Mouse (Mus musculus): Measurements from ENCODE around the gene Arid2.

The Arid2 gene

DNA sequence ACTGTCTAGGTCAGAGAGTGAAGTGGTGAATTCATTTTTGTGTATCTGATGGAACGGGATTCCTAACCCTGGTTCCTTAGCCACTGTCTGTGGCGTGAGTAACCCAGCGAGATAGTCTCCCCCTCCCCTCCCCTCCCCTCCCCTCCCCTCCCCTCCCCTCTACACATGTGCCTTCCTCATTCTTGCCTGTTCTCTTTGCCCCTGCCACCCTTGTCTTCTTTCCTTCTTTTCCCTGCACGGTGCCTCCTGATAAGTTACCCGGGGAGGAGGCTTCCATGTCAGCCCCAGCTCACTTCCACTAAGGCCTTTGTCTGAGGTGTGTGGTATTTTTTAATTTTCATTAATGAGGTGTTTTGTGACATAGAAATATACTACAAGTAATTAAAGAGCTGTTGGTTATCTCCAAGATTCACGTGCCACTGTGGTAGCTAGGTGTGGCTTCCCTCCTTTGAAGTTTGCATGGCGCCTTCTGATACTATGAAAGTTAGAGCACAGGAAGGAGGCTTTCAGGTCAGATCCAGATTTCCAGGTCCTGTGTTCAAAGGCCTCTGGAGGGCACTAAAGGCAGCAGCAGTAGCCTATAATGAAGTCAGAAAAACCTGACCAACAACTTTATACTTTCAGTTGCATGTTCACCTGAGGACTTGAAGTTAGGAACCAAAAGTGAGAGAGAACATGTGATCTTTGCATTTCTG, 57.4 kb downstream of the Arid2 start:
- DNase-seq (ENCODE audit: extremely low spot score, low spot score) = no peak

DNA sequence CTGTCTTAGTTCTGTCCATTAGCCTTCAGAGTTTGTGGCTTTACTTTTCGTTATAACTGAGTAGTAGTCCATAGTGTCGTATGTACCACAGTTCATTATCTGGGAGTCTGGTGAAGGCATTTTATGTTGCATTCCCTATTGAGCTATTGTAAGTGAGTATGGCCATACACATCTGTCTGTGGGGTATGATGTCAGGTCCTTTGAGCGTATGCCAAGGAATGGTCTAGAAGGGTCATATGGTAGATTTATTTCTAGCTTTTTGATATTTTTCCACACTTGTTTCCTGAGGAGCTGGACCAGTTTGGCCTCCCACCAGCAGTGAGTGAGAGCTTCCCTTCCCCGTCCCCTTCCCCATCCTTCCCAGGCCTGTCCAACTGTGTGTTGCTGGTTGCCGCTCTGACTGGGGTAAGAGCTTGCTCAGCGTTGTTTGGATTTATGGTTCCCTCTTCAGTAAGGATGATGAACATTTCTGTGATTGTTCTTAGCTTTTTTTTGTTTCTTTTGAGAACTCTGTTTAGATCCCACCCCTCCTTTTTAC, 58.1 kb downstream of the Arid2 start:
- no peak for DNase-seq (ENCODE audit: extremely low spot score, low spot score)

DNA sequence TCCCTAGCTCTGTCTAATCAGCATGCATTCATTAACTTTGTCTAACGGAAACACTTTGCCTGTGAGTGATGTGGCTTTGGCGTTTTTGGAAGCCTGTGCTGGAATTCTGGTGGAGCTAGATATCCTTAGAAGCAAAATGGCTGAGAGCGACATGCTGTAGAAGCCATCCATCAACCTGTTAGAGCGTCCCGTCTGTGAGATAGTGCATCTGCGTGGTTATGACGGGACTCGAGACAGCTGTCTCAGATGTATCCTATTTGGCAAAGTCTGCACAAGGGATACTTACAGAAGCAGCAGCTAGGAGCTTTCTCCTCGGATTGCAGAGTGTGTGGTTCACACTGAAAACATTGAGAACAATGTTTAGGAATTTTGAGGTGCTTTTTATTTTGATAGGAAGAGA, 64.1 kb downstream of the Arid2 start:
- no peak for DNase-seq (ENCODE audit: extremely low spot score, low spot score)

DNA sequence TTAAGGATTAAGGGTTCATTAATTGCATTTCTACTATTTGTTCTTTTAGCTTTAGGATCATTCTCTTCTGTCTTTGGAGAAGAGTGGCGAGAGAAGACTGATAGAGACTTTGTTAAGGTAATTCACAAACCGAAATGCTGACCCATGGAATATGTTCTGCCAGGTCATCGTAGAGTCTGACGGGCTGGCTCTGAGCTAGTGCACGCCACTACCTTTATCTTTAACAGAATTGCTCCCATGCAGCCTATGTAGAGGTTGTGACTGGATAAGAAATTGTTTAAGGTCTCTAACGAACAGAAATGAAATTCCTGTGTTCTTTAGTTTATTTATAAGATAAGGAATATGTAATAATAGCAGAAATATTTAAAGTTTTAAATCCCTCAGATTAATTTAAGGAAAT, 71.6 kb downstream of the Arid2 start:
- no peak for DNase-seq (ENCODE audit: extremely low spot score, low spot score)

DNA sequence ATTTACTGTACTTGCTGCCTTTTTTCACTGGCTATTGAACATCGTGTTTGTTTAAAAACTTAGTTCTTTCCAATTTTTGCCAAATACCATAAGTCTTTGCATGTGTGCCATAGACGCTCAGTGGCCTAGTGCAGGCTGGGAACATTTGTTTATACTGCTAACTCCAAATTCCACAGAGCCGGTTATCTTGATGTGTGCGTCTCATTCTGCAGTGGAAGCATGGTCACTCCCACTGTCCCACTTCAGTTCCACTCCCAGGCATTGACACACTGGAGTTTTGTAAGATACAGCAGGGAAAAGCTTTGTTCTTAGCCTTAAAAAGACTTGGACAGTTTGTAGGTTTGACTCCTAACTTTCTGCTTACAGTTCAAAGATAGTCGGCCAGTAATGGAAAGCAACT, 73.3 kb downstream of the Arid2 start:
- no peak for DNase-seq (ENCODE audit: extremely low spot score, low spot score)

DNA sequence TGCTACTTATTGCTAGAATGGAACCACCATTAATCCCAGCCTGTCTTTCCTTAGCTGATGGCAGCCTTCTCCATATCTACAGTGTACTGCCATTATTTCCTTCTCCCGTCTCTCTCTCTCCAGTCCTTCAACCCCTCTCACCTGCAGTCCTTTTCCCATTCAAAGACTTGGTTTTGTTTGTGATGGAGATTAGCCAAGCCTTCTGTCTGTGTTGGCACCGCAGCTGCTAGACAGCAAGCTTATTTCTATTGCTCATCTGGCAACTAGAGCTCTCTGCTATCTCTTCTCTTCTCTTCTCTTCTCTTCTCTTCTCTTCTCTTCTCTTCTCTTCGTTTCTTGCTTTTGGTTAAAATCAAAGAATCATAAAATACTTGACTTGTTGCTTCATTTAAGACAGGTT, 78.0 kb downstream of the Arid2 start:
- no peak for DNase-seq (ENCODE audit: extremely low spot score, low spot score)

DNA sequence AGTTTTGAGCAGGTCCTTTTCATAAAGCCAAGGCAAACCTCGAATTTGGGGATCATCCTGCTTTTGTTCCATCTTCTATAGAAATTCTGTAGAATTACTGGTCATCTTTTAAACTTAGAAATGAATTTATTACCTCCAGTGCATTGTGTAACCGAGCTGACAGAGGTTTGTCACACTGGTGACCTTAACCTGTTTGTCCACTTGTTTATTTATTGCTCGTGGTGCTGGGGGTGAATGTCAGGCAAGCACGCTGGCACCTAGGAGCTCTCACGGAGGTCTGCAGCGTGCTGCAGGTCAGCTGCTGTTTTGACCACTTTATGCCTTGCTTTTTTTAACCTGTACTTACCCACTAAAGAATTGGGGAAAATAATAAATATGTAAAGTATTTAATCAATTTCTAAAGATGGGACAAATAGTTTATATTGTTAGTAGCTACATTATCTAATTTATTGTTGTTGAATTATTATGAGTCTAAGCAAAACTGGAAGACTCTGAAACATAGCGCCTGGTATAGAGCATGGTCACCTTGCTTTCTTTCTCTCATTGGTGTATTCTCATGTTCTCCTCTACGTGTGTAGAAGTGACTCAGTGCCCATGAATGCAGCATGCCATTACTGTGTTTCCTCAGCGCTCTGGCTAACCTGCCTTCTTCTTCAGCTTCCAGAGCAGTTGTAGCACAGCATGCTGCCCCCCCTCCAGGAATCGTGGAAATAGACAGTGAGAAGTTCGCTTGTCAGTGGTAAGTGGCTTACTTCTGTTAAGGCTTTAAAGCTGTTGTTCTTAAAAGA, 79.1 kb downstream of the Arid2 start:
- no peak for DNase-seq (ENCODE audit: extremely low spot score, low spot score)

DNA sequence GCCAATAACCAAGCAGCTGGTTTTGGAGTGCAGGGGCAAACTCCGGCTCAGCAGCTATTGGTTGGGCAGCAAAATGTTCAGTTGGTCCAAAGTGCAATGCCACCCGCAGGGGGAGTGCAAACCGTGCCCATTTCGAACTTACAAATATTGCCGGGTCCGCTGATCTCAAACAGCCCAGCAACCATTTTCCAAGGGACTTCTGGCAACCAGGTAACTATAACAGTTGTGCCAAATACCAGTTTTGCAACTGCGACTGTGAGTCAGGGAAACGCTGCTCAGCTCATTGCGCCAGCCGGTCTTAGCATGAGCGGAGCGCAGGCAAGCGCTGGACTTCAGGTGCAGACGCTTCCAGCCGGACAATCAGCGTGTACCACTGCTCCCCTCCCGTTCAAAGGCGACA, 84.0 kb downstream of the Arid2 start:
- DNase-seq (ENCODE audit: extremely low spot score, low spot score) = no peak

DNA sequence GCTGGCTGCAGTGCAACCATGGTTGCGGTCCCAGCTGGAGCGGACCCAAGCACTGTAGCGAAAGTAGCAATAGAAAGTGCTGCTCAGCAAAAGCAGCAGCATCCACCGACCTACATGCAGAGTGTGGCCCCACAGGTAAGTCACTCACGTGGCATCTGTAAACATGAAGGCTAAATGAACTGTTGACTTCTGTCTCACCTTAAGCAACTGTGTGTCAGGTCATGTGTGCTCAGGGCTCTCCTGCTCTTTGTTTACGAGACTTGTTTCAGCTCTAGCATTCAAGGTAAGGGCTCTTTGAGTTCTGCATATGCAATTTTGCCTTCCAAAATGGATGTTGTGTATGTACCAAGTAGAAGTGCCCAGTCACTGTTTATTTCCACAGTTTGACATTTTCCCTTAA, 85.3 kb downstream of the Arid2 start:
- DNase-seq (ENCODE audit: extremely low spot score, low spot score) = no peak

DNA sequence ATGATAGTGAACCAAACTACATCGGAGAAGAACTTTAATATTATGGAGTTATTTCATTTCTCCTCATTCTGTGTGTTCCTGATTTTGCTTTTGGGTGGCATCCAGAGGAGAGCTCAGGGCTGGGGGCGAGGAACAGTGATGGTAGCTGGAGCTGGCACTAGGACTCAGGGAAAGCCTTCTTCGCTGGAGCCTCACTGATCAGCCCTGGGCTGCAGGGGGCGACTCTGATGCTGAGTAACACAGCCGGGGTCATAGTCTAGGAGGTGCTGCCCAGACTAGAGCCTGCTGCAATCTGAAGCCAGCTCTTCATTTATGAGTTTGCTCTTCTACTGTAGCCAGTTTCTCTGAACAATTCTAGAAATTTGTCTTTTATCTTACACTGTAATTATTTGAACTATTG, 85.8 kb downstream of the Arid2 start:
- no peak for DNase-seq (ENCODE audit: extremely low spot score, low spot score)

DNA sequence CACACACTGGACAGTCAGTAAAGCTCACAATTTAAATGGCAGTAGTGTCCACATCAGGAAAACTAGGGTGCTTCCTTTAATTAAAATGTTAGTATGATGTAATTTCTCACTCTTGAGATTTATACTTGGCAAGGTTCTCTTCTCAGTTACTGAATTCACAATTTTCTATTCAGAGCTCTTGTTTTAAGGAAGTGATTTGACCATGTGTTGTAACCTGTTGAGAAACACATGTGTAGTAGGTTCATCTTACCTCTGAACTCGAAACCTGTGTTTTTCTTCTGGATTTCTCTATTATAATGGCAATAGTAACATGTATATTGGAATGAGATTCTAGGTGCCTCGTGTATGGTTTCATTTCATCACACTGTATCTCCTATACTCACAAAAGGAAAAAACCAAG, 88.9 kb downstream of the Arid2 start:
- DNase-seq (ENCODE audit: extremely low spot score, low spot score) = no peak

DNA sequence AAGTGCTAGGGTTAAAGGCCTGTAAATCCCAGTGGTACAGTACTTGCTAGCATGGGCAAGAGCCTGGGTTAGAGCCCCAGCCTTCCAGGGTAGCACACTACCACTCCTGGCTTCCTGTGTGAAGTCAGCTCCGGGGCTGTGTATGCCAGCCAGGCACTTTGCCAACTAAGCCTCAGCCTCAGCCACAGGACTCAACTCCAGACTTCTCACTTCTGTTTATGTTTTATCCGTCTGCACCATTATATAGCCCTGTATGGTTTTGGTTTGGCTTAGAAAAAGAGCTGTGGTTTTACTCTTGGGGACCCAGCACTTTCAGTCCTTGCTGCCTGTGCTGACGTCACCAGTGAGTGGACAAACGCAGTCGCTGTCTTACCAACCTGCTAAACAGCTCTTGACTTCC, 89.9 kb downstream of the Arid2 start:
- no peak for DNase-seq (ENCODE audit: extremely low spot score, low spot score)

DNA sequence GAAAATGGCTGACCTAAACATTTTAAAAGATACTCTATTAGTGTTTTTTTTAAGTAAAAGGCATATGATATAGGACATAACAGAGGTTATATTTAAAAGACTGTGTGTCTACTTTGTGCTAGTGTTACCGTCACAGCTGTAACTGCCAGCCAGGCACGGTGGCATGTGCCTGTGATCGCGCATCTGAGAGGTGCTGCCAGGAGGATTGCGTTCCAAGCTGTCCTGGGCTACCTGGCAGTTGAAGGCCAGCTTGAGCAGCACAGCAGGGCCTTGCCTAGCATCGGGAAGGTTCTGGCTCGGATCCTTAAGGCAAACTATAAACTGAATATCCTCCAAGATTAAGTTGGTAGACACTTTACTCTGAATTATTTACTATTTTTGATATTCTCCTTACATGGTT, 90.4 kb downstream of the Arid2 start:
- no peak for DNase-seq (ENCODE audit: extremely low spot score, low spot score)

DNA sequence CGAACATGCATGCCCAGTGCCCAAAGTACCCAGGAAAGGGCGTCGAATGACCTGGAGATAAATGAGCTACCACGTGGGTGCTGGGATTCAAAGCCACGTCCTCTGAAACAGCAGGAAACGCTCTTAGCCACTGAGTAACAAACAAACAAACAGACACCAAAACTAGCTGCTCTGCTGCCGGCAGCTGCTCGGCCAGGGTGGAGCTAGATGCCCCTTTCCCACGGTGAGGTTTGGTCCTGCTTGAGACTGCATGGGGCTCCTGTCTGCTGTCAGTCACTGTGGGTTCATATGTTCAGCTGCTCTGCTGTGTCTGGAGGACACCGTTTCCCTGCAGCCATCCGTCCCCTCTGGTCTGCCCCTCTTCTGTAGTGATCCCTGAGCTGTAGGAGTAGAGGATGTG, 94.9 kb downstream of the Arid2 start:
- DNase-seq (ENCODE audit: extremely low spot score, low spot score) = no peak

DNA sequence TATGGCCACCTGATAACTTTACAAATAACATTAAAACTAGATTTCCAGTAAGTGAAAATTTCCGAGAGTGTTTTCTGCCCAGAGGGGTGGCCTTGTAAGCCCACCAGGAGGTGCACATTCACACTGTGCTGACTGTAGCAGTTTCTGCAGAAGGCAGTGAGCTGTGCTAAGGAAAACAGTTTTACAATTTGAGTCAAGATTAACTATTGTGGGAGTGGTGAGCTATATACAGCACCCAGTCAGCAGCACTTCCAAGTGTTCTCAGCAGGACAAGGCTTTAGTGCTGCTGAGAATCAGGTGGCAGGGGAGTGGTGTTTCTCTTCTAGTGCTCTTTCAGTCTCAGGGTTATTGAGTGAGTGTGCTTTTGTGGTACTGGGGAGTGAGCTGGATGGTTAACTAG, 101.2 kb downstream of the Arid2 start:
- DNase-seq (ENCODE audit: extremely low spot score, low spot score) = no peak

DNA sequence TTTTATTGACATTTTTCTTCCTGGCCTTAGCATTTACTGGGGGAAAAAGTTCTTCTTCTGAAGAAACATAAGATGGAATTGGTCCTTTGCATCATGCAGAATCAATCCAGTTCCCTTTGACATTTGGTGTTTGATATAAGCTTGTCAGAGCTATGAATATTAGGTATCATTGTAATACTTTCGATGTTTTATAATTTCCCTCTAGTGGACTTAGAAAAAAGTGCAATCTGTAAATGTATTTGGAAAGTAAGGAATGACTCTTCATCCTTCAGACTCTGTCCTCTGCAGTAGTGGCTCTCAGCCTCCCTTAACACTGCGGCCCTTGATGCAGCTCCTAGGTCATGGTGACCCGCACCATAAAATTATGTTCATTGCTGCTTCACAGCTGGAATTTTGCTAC, 105.6 kb downstream of the Arid2 start:
- DNase-seq (ENCODE audit: extremely low spot score, low spot score) = no peak

DNA sequence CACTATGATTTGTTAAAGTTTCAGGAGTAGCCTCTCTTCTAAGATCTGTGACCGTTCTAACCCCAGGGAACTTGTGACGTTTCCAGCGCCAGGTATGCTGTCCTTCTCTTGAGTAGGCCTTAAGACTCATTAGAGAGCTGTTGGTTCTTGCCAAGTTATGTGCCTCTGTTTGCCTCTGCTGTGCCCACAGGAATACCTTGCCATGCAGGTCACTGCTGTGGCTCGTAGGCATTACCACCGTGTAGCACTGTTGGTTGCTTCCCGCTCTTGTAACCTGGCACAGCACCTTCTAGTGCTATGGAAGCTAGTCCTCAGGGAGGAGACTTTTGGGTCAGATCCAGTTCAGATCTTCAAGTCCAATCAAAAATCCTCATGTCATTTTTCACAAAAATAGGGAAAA, 107.8 kb downstream of the Arid2 start:
- no peak for DNase-seq (ENCODE audit: extremely low spot score, low spot score)

DNA sequence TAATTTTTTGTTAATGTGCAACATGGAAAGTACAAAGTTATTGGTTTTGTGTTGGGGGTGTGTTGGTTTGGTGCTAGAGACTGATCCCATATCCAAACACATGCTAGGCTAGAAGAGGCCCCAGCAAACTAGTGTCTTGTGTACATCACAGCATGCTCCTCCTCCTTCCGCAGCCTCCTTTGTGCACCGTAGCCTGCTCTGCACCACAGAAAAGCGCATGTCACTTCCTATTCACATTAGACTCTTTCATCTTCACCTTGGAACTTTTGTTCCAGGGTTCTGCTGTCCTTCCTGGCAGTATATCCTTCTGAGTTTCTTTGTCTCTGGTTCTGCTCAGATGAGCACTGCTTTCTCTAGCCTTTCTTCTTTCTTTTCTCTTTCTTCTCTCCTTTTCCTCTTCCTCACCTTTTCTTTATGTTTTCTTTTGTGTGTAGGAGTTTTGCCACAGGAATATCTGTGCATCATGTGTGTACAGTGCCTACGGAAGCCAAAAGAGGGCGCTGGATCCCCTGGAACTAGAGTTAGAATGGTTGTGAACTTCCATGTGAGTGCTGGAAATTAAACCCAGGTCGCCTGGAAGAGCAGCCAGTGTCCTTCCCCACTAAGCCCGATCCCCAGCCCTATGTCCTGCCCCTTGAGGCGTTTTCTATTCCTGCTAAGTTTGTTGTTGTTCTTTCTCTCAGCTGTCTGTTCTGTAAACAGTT, 109.5 kb downstream of the Arid2 start:
- DNase-seq (ENCODE audit: extremely low spot score, low spot score) = no peak

DNA sequence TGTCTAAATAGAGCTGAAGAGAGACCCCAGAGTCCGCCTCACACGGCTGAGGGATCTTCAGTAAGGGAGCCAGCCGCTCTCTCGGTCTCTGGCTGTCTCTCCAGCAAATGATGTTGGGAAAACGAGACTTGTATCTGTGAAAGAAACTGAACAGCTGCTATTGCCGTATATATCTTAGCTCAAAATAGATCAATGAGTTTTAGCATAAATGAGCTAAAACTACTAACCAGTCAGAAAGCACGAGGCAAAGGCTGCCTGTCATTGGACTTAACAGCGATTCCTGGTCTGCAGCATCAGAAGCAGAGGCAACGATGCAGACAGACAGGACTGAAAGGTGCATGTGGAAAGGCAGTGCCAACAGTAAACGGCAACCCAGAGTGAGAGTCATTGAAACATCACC, 111.0 kb downstream of the Arid2 start:
- DNase-seq (ENCODE audit: extremely low spot score, low spot score) = no peak

DNA sequence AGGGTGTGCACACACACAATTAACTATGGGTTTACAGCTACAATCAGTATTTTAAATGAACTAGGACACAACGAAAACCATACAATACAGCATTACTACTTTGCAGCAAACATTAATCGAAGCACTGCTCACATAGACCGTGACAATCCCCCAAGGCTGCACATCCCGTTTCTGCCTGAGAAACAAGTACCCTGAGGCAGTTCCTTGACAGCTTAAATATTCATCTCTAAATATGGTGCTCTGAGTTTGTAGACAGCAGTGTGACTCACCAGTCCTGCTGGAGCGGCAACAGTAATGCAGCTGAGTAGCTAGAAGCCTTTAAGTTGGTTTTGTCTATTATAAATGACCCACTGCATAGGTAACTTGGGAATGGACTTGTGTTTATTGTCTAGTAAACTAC, 118.2 kb downstream of the Arid2 start:
- DNase-seq (ENCODE audit: extremely low spot score, low spot score) = no peak

DNA sequence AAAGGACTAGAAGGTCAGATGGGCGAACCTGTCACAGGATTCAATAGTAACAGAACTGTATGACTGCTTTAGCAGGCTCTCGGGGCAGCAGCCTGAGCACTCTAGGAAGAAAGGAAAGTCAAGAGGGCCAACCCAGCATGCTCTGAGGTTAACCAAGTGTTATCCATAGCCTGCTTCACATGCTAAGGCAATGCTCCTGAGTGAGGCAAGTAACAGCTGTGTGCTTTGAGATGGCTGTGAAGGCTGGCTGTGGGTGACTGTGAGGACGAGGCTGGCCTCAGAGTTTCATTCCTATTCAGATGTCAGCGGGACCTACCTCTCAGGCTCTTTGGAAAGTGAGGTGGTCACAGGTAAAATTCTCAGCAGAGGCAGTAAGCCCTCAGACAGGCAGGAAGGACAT, 118.9 kb downstream of the Arid2 start:
- no peak for DNase-seq (ENCODE audit: extremely low spot score, low spot score)

DNA sequence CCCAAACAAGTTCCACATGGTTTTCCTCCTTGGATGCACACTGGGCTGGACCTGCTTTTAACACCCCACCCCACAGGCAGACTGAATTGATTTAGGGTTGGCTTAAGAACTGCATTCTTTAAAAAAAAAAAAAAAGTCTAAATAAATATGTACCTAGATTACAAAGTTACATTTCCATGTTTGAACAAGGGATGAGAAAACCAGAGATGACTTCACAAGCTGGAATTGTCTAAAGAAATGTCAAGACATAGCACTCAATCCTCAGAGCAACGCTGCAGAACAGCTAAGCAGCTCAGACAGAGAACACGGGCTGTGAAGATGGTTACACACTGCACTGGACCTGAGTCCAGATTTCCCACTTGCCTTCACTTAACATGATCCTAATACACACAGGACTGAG, 119.8 kb downstream of the Arid2 start:
- DNase-seq (ENCODE audit: extremely low spot score, low spot score) = no peak
